Mouse (Mus musculus): Measurements from ENCODE around the gene Tnfrsf9.

Tnfrsf9 gene

DNA sequence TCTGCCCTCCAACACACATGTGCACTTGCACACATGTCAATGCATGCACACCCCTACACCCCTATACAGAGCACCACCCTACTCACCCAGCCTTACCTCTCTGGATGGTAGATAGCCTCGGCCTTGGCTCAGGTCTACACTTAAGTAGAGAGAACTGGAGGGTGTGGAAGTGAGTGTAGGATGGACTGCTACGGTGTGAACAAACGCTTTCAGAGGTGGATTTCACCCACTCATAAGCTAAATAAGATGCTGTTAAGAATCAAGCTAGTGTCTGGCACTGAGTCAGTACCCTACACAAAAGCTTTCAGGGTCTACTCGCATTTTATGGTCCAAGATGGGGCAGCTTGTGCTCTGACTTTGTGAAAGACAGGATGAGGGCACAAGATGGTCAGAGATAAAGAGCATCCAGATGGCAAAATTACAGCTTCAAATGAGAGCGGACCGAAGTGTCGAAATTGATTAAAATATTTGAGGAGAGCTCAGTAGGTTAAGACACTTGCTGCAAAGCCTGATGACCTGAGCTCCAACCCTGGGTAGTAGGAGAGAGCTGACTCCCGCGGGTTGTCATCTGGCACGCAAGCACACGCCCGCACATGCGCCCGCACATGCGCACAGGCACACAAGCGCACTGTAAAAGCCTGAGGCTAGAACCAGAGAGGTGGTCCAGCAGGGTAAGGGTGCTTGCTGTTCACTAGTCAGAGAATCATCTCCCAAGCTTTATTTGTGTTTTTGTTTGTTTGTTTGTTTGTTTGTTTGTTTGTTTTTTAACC, 23.1 kb downstream of the Tnfrsf9 start:
- DNase-seq, result peak; percentile 59

DNA sequence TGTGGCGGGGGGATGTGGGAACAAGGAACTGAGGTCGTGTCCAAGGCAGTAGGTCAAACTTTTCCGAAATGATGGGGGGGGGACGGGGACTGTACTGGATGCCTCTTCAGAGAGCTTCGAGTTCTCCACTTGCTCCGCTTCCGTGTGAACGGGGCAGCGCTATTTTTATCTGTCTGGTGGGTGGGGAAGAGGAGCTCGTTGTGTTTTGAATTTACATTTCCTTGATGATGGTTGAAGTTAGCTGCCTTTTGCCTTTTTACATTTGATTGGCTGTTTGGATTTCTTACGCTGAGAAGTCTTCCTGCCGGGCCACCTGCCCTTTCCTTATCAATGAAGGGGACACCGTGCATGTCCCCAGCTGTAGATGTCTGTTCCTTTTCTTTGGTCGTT, 23.7 kb downstream of the Tnfrsf9 start:
- DNase-seq, result peak; percentile 52

DNA sequence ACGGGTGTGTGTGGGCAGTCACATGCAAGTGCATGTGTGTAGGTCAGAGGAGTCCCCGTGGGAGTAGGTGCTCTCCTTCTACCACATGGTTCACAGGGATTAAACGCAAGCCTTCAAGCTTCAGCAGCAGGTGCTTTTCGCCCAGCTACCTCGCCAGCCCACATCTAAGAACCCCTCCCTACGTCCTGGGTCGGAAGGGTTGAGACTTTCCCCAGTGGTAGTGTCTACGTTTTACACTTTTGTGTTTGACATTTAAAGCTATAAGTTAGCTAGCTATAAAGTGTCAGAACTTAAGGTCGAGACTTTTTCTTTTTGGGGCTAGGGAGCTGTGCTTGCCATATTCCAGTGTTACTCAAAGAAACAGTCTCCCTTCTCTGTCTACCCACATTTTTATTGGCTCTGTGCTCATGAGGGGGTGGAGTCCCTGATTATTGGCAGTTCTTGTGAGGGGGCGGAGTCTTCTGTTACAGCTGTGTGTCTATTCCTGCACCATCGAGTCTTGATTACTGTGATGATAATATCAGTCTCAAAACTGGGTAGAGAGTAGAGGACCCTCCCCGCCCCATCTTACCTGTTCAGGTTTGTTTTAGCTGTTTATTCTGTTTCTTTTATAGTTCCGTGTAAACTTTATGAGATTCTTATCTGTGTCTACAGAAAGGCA, 25.8 kb downstream of the Tnfrsf9 start:
- DNase-seq, result peak; percentile 69

DNA sequence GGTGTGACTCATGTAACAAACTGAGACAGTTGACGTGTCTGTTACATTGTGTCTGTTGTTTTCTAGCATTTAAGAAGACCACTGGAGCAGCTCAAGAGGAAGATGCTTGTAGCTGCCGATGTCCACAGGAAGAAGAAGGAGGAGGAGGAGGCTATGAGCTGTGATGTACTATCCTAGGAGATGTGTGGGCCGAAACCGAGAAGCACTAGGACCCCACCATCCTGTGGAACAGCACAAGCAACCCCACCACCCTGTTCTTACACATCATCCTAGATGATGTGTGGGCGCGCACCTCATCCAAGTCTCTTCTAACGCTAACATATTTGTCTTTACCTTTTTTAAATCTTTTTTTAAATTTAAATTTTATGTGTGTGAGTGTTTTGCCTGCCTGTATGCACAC, 30.3 kb downstream of the Tnfrsf9 start:
- no peak for DNase-seq

DNA sequence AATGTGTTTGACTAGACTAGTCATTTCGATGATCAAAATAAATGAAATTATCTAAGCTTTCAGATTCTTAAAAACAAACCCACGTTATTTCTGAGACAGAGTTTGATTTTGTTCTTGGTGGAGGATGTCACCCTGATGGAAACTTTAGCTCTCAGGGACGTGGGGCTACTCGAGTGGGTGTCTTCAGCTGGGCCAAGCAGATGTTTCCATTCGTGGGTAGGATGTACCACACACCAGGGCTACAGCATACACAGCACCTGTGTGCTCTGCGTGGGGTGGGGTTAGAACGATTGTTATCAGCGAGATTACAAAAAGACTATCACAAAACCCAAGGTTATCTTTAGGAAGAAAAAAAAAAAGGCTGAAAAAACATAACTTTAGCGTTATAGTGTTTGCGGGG, 36.6 kb downstream of the Tnfrsf9 start:
- DNase-seq, result no peak

DNA sequence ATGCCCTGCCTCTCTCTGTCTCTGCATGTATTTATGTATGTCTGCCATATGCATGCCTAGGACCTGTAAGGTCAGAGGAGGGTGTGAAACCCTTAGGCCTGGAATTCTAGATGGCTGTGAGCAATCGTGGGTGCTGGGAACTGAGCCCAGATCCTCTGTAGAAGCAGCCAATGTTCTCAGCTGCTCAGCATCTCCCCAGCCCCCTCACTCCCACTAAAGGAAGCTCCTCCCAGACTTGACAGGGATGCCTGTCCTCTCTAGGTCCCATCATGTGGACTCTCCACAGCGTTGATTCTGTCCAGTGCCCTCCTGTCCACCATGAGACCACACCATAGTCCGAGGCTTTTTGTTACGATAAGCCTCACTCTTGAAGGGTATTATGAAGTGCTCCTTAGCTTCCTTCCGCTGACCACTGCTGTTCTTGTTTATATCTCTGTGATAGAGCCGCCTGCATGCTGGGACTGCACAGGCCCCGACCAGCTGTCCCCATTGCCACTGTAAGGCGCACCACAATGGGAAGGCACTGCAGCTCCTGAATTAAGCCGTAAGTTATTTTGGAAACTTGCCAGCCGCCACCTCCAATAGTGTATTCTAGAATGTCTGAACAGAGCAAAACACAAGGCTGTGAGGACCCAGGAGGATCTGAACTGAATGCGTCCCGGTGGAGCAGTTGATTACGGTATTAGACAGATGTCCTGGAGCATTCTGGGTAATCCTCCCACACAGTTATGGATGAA, 42.2 kb downstream of the Tnfrsf9 start:
- no peak for DNase-seq

DNA sequence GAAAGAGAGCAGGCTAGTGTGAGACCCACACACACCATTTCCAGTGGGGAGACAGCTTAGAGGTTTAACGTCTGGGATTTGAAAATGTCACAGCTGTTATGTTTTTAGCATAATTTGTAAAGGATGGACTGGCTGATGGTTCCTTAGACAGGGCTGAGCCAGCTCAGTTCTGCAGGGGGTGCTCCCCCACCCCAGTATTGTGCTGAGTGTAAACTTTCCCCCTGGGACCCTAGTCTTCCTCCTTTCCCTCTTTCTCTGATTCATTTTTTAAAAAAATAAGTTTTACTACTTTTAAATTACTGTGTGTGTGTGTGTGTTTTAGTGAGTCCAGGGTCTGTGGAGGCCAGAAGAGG, 42.7 kb downstream of the Tnfrsf9 start:
- DNase-seq, result no peak

DNA sequence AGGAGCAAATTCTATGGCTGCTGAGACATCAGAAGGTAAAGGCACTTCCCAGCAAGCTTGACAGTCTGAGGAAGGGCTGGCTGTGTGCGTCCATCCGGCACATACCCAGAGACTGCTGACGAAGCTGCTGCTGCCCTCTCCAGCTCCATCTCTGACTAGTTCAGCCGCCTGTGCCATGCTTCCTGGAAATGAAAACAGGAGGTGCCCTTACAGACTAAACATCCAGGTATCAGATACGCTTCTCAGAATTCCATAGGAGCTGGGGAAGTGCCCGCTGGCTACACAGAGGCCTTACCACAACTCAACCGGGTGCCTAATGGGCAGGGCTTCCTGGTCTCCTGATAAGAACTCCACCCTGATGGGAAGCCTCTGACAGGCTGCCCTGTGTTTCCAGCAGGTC, 44.2 kb downstream of the Tnfrsf9 start:
- DNase-seq, result no peak

DNA sequence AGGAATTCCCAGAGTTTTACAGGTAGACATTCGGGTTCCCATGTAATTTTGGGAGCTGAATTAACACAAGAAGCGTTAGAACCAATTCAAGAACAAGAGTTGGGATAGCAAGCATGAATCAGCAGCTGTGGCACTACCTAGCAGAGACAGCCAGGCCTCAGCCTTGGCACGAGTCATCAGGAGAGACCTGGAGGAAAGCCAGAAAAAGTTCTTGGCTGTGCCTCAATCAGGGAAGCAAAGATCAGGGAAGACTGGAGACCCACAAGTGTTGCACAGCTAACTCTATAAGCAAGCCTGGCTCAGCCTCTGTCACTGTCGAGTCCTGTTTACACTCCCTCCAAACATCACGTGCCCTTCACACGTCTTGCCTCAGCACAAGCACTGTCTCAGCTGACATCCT, 47.9 kb downstream of the Tnfrsf9 start:
- DNase-seq, result no peak

DNA sequence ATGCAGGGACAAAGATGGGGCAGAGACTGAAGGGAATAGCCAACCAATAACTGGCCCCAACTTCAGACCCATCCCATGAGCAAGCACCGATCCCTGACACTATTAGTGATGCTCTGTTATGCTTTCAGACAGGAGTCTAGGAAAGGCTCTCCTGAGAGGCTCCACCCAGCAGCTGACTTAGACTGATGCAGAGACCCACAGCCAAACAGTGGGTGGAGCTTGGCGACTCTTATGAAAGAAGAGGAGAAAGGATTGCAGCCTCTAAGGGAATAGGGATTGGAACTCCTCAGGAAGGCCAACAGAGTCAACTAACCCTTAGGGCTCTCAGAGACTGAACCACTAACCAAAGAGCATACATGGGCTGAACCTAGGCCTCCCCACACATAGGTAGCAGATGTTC, 49.3 kb downstream of the Tnfrsf9 start:
- DNase-seq, result no peak

DNA sequence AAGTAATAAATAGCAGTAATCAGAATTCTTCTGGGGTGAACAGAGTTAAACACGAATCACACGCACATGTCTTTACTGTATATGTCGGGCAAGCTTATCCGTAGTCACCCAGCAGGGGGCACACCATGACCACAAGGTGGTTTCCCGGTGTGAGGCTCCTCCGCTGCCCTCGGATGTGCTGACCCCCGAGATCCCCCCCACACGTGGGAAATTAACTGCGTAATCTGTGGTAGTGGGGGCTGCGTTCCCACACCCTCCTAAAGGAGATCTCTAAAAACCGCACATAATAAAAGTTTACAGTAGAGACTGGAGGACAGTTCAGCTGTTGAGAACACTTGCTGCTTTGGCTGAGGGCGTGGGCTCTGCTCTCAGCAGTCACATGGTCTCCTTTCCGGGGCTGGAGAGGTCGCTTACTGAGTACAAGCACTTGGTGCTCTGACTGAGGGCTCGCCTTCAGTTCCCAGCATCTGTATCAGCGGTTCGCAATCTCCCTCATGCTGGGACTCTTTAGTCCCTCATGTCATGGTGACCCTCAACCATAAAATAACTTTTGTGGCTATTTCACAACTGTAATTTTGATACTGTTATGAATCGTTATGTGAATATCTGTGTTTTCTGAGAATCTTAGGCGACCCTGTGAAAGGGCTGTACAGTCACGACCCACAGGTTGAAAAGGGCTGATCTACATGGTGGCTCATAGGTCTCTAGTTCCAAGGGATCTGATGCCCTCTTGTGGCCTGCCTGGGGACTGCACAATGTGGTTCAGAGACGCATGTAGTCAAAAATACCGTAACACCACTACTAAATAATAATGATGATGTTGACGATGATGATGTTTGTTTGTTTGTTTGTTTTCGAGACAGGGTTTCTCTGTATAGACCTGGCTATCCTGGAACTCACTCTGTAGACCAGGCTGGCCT, 50.5 kb downstream of the Tnfrsf9 start:
- peak; percentile 92 for DNase-seq

DNA sequence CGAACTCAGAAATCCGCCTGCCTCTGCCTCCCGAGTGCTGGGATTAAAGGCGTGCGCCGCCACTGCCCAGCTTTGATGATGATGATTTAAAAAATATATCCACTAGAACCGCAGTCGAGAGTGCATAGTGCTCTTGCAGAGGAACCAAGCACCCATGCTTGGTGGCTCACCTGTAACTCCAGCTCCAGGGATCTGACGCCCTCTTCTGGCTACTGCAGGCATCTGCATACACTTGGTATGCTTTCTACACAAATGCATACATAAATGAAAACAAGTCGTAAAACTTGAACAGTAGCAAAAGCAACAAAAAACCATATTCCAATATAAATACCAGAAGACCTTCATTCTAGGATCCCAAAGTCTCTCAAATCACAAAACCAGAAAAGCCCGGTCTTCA, 51.2 kb downstream of the Tnfrsf9 start:
- DNase-seq, result no peak

DNA sequence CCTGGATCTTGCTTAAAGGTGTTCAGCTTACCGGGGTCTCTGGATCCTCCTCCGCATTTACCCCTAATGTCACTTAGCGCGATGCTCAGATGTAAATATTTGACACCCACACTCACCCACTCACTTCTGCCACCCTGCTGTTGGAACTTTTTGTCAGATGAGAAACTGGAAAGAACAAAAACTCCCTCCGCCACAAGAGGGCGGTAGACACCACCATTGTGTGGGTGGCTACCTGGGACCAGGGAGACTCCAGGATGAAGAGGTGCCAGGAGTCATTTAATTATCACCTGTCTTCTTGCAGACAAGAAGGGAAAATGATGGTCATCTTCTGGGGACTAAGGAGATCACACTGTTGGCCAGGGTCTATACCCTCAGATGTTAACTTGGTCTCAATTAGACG, 52.2 kb downstream of the Tnfrsf9 start:
- peak; percentile 70 for DNase-seq

DNA sequence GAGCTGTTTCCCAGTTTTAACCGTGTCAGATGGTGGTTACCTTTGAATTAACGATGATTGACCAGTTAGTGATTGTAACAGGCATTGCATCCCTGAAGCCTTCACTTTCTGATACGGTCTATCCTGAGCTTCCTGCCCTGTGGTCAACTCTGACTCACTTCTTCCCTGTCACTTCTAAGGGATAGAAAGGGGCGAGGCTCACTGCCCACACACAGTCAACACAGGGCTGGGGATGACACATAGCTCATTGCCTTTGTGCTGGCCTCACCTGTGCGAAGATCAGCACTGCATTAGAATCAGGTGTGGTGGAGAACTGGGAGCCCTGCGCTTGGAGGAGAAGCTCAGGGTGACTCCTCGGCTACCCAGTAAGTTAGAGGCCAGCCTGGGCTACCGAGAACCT, 54.6 kb downstream of the Tnfrsf9 start:
- DNase-seq, result no peak

DNA sequence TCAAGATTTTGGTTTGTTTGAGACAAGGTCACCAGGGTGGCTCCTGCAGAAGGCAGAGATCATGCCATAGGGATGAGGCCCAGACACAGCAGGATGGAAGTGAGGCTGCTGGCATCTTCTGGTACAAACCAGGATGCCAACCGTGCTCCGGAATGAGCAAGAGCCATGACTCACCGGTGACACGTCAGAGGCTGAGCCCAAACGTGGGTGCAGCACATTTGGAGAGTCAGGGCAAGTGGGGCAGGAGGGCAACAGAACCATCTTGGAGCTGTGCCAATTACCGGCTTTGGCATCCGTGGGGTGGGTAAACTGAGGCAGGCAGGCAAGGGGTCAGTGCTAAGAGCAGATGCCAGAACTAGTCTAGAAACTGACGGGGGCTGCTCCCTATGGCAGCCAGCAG, 58.9 kb downstream of the Tnfrsf9 start:
- DNase-seq, result no peak

DNA sequence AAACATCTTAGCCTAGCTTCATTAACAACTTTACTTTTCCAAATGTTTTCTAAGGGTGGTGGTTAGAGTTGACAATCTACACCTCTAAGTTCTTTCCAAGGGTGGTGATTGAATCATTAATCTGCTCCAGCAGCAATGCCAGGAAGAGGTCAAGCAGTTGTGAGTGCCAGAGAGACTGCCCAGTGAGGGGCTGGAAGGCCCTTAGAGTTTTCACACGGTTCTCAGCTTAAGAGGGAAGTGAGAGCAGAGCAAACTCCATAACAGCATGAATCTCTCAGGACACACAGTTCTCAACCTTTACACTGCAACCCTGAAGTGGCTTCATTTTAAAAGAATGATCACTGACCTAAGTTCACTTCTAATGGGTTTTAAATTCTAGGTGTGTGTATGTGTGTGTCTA, 60.8 kb downstream of the Tnfrsf9 start:
- DNase-seq, result no peak

DNA sequence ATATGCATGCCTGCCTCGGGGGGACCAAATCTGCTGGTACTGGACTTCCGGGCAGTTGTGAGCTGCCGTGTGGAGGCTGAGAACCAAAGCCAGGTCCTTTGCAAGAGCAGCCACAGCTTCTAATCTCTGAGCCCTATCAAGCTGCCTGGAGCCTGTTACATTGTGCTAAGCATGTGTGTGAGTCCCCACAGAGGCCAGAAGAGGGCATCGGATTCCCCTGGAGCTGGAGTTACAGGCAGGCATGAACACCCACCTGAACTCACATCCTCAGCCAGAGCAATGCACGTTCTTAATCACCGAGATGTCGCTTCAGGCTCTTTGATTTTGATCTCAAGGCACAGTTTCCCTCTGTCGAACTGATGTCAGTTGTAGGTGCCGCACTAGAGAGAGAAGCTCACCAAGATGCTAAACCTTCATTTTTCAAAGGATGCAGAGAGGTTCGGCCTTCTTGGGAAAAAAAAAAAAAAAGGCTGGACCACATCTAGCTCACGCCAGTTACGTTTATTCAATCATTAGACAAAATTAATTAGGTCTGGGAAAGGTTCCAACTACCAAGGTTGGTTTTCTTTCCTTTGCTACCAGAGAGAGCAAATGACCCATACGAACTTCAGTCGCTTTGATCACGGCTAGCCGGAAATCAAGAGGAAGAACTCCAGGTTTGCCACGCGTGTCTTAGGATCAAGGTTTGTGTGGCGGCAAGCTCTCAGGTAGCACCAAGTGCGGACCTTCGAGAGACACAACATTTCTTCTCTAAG, 64.0 kb downstream of the Tnfrsf9 start:
- DNase-seq, result no peak

DNA sequence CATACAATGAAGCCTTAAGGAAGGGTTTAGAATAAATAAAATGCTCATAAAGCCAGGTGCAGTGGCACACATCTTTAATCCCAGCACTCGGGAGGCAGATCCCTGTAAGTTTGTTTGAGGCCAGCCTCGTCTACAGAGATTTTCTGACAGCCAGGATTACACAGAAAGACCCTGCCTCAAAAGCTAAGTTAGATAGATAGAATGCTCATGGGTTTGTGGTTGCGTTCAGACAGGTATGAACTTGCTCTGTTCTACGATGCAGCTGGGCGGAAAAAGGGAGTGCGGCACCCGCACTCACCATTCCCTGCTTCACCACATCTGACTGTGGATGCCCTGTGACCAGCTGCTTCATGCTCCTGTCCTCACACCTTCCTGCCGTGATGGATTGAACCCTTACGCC, 65.1 kb downstream of the Tnfrsf9 start:
- DNase-seq, result no peak

DNA sequence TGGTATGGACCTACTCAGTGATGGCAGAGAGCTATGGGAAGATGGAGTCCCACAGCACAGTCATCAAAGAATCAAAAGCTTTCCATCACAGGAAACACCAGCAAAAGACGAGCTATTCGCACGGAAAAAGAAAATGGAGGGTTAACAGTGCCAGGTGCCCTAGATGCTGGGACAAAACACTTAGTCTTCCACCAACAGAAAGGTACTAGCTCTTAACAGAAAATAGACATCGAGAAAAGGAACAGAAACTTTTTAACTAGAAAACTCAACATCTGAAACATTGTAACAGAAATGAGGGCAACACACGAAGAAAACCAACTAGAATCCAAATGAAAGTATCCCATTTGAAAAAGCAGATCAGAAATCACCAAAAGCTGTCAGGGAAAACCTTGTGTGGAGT, 65.8 kb downstream of the Tnfrsf9 start:
- DNase-seq, result no peak

DNA sequence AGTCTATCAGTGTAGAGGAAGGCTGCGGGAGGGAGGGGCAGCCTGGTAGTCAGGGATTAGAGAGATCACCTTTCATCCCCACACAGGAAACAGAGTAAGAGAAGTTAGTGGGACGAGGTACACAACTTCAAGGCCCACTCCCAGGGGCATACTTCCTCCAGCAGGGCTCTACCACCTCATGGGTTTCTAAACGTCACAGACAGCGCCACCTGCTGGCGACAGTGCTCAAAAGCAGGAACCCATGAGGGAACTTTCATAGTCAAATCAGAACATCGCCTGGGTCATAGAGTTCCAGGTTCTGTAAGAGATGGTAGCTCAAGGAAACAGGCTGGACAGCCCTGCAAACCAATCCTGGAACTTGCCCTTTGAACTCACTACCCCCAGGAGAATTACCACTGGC, 75.8 kb downstream of the Tnfrsf9 start:
- peak; percentile 31 for DNase-seq
